Mouse (Mus musculus): ENCODE results near the gene Plppr2. TPM values are rescaled to one million over a fixed set of nuclear protein-coding genes. Genes with fewer than 3 reads are reported as not detected.

The Plppr2 gene
- total and polyA plus RNA-seq, 3 experiments: not detected

GRCm38 (mm10) chr9:21983911-21984310 lies 47.1 kb downstream of the Plppr2 start:
- dilution Hi-C loops (cut with MboI; ENCODE audit: extremely low pct_ligation_motif_present, extremely low pct_unique_long_range_greater_than_20kb, low sequenced_read_pairs) (no loop called here), in situ Hi-C loops (cut with MboI; ENCODE audit: low pct_ligation_motif_present, low pct_unique_long_range_greater_than_20kb, low sequenced_read_pairs) (no loop called here)
- Histone ChIP-seq H3K27ac (ENCODE audit: insufficient read depth, low read depth) (no peak overlapping the region), H3K36me3 (replicated peaks in 1 of 2; ENCODE audit: control insufficient read depth in 1 of 2, insufficient read depth in 1 of 2, low read length in 1 of 2) (no peaks in the 10 kb centered on the region), H3K4me2 (ENCODE audit: insufficient read depth, low read depth, poor library complexity, severe bottlenecking) (no peak overlapping the region), H3K9ac (ENCODE audit: insufficient read depth, low read depth) (no peak overlapping the region), H3K79me2 (replicated peaks; ENCODE audit: control insufficient read depth, extremely low read depth, insufficient read depth, poor library complexity, severe bottlenecking) (no peaks in the 10 kb centered on the region), H3K9me3 (replicated peaks; ENCODE audit: low read length) (no peaks in the 10 kb centered on the region), H3K4me3 (replicated peaks in 1 of 3; ENCODE audit: low read depth in 2 of 3, low read length in 2 of 3, poor library complexity in 1 of 3) (no peak overlapping the region), H3K4me1 (ENCODE audit: control insufficient read depth in 1 of 2, insufficient read depth in 2 of 2) (no peaks in the 10 kb centered on the region), H3K27me3 (replicated peaks) (peaks cover 79% of the 10 kb centered on the region)
- TF ChIP-seq HCFC1 (IDR thresholded peaks at IDR 0.05; ENCODE audit: low read depth, low read length): no peak
- no peak for TF ChIP-seq TBP (conservative IDR thresholded peaks at IDR 0.05; ENCODE audit: low read depth, low read length)
- TF ChIP-seq ZC3H11A (IDR thresholded peaks at IDR 0.05; ENCODE audit: low read depth, low read length): no peak
- TF ChIP-seq NRF1 (IDR thresholded peaks at IDR 0.05; ENCODE audit: low read depth, low read length): no peak
- TF ChIP-seq RCOR1 (conservative IDR thresholded peaks at IDR 0.05; ENCODE audit: low read depth, low read length): no peak
- no peak for TF ChIP-seq JUN (IDR thresholded peaks at IDR 0.05; ENCODE audit: insufficient read depth, low read depth, low read length)
- TF ChIP-seq UBTF (IDR thresholded peaks at IDR 0.05; ENCODE audit: low read depth, low read length): no peak
- no peak for TF ChIP-seq ZMIZ1 (IDR thresholded peaks at IDR 0.05; ENCODE audit: low read depth, low read length)
- TF ChIP-seq GABPA (IDR thresholded peaks at IDR 0.05; ENCODE audit: insufficient replicate concordance, low read depth, low read length): no peak
- TF ChIP-seq POLR2A (IDR thresholded peaks at IDR 0.05; ENCODE audit: low read depth, low read length): no peak
- no peak for TF ChIP-seq IRF4 (IDR thresholded peaks at IDR 0.05; ENCODE audit: low read depth, low read length)
- no peak for TF ChIP-seq USF2 (conservative IDR thresholded peaks at IDR 0.05; ENCODE audit: low read depth, low read length)
- no peak for TF ChIP-seq PAX5 (IDR thresholded peaks at IDR 0.05; ENCODE audit: low read length)
- TF ChIP-seq NELFE (IDR thresholded peaks at IDR 0.05; ENCODE audit: low read depth, low read length): no peak
- TF ChIP-seq SMC3 (IDR thresholded peaks at IDR 0.05; ENCODE audit: low read depth, low read length): no peak
- TF ChIP-seq RAD21 (IDR thresholded peaks at IDR 0.05; ENCODE audit: low read depth, low read length): no peak
- no peak for TF ChIP-seq SIN3A (IDR thresholded peaks at IDR 0.05; ENCODE audit: low read length)
- TF ChIP-seq BHLHE40 (IDR thresholded peaks at IDR 0.05; ENCODE audit: low read depth, low read length): no peak
- TF ChIP-seq ZKSCAN1 (IDR thresholded peaks at IDR 0.05; ENCODE audit: borderline replicate concordance, low read depth, low read length): no peak
- TF ChIP-seq ETS1 (conservative IDR thresholded peaks at IDR 0.05; ENCODE audit: low read depth, low read length): no peak
- no peak for DNase-seq (ENCODE audit: extremely low read depth)

GRCm38 (mm10) chr9:21987592-21988342 lies 50.9 kb downstream of the Plppr2 start:
- in situ Hi-C loops (cut with MboI; ENCODE audit: low pct_ligation_motif_present, low pct_unique_long_range_greater_than_20kb, low sequenced_read_pairs): no loop called here
- no peak for DNase-seq (ENCODE audit: extremely low read depth)
- TF ChIP-seq ETS1 (conservative IDR thresholded peaks at IDR 0.05; ENCODE audit: low read depth, low read length): no peak
- TF ChIP-seq MYC (IDR thresholded peaks at IDR 0.05; ENCODE audit: low read depth, low read length): no peak
- H3K4me3 ChIP-seq (replicated peaks in 1 of 3; ENCODE audit: low read depth in 2 of 3, low read length in 2 of 3, poor library complexity in 1 of 3): no peak overlapping the region
- H3K9me3 ChIP-seq (replicated peaks; ENCODE audit: low read length): no peaks in the 10 kb centered on the region
- no peaks in the 10 kb centered on the region for H3K79me2 ChIP-seq (replicated peaks; ENCODE audit: control insufficient read depth, extremely low read depth, insufficient read depth, poor library complexity, severe bottlenecking)
- dilution Hi-C loops (cut with MboI; ENCODE audit: extremely low pct_ligation_motif_present, extremely low pct_unique_long_range_greater_than_20kb, low sequenced_read_pairs): no loop called here
- H3K9ac ChIP-seq (ENCODE audit: insufficient read depth, low read depth): no peak overlapping the region
- H3K27me3 ChIP-seq (replicated peaks): peaks cover 80% of the 10 kb centered on the region
- no peak overlapping the region for H3K27ac ChIP-seq (ENCODE audit: insufficient read depth, low read depth)
- no peak overlapping the region for H3K4me2 ChIP-seq (ENCODE audit: insufficient read depth, low read depth, poor library complexity, severe bottlenecking)
- no peaks in the 10 kb centered on the region for H3K36me3 ChIP-seq (replicated peaks in 1 of 2; ENCODE audit: control insufficient read depth in 1 of 2, insufficient read depth in 1 of 2, low read length in 1 of 2)
- no peaks in the 10 kb centered on the region for H3K4me1 ChIP-seq (ENCODE audit: control insufficient read depth in 1 of 2, insufficient read depth in 2 of 2)

All from CH12.LX (cell line).